Mouse (Mus musculus) mouse embryonic stem cell (cell line): ENCODE results near the gene Traf3ip1.

Source experiments
- in situ Hi-C, 2 experiments: fragments of 300-500 bp; cut with MboI; formaldehyde crosslinking; loops; 1 replicate in 1 of 2; 3 replicates in 1 of 2; pipeline ENCODE4 v1.14.3; 2019 to 2020; ENCODE audit warnings: low sequenced_read_pairs in 2 of 2, low pct_unique_long_range_greater_than_20kb in 1 of 2, mixed read lengths in 1 of 2; ENCODE audit not compliant: unreplicated experiment in 1 of 2

The Traf3ip1 gene

GRCm38 (mm10) chr1:91523759-91524158 lies 29.3 kb downstream of the Traf3ip1 start:
- in situ Hi-C loops = no loop called here

- in situ Hi-C loops = no loop called here
These were observed 31.4 kb downstream of the Traf3ip1 start for GRCm38 (mm10) chr1:91525838-91526237.

- in situ Hi-C loops = no loop called here
These were observed 35.7 kb downstream of the Traf3ip1 start for GRCm38 (mm10) chr1:91530166-91530565.

- in situ Hi-C loops = no loop called here
These were observed 37.8 kb downstream of the Traf3ip1 start for GRCm38 (mm10) chr1:91532243-91532642.

GRCm38 (mm10) chr1:91532892-91533291 lies 38.4 kb downstream of the Traf3ip1 start:
- in situ Hi-C loops = no loop called here

GRCm38 (mm10) chr1:91533483-91533882 lies 39.0 kb downstream of the Traf3ip1 start:
- in situ Hi-C loops = no loop called here

GRCm38 (mm10) chr1:91533961-91534723 lies 39.7 kb downstream of the Traf3ip1 start:
- in situ Hi-C loops = no loop called here

- in situ Hi-C loops = no loop called here
These were observed 43.5 kb downstream of the Traf3ip1 start for GRCm38 (mm10) chr1:91537786-91538569.

- in situ Hi-C loops = no loop called here
These were observed 44.1 kb downstream of the Traf3ip1 start for GRCm38 (mm10) chr1:91538570-91538929.

GRCm38 (mm10) chr1:91539246-91539645 lies 44.8 kb downstream of the Traf3ip1 start:
- in situ Hi-C loops = no loop called here

GRCm38 (mm10) chr1:91539704-91540270 lies 45.3 kb downstream of the Traf3ip1 start:
- in situ Hi-C loops = no loop called here

- in situ Hi-C loops = no loop called here
These were observed 45.9 kb downstream of the Traf3ip1 start, which contains the start of gene Asb1 for GRCm38 (mm10) chr1:91540271-91540826. Gene Asb1 (plus strand): TSS chr1:91540544.

- in situ Hi-C loops = no loop called here
These were observed 46.7 kb downstream of the Traf3ip1 start for GRCm38 (mm10) chr1:91541042-91541592.

GRCm38 (mm10) chr1:91543974-91544373 lies 49.5 kb downstream of the Traf3ip1 start:
- in situ Hi-C loops = no loop called here

GRCm38 (mm10) chr1:91545226-91545625 lies 50.8 kb downstream of the Traf3ip1 start:
- in situ Hi-C loops = no loop called here

- in situ Hi-C loops = no loop called here
These were observed 53.1 kb downstream of the Traf3ip1 start for GRCm38 (mm10) chr1:91547567-91547966.

GRCm38 (mm10) chr1:91549073-91549472 lies 54.6 kb downstream of the Traf3ip1 start:
- in situ Hi-C loops = no loop called here

- in situ Hi-C loops = no loop called here
These were observed 62.7 kb downstream of the Traf3ip1 start for GRCm38 (mm10) chr1:91557099-91557498.

GRCm38 (mm10) chr1:91561226-91561625 lies 66.8 kb downstream of the Traf3ip1 start:
- in situ Hi-C loops = no loop called here
